Mouse (Mus musculus): ENCODE measurements around the gene A630001G21Rik. TPM values are rescaled to one million over a fixed set of nuclear protein-coding genes. Genes with fewer than 3 reads are reported as not detected.

Gene A630001G21Rik
- polyA plus RNA-seq, 1 experiment from 2014 or later, result 2.3 TPM

DNA sequence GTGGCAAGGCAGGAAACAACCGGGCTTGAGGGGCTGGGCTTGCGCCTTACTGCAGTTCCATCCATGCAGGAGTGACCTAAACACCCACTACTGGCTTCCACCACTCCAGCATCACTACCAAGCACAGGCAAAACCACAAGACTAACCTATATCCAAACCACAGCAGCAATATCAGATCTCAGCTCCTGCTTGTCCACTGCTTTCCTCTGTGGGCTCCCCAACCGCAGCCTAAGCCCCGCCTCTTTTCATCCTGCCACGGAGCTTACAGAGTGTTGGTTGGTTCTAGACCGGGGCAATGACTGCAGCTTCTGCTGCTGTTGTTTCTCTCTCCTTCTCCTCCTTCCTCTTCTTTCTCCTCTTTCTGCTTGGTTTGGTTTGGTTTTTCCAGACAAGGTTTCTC is 15.1 kb downstream of the A630001G21Rik start:
- 90% methylated on average over 6 of the region's 6 CpGs for WGBS
- H3K36me3 ChIP-seq (ENCODE audit: control insufficient read depth, insufficient read depth, low read length), result no peaks in the 10 kb centered on the region
- DNase-seq (ENCODE audit: low spot score), result no peak
- no peak overlapping the region for H3K9ac ChIP-seq (ENCODE audit: low read depth, low read length)
- no peak for ATAC-seq (ENCODE audit: low FRiP score)
- no peak overlapping the region for H3K4me3 ChIP-seq (ENCODE audit: low read depth, low read length)
- no peak overlapping the region for H3K27ac ChIP-seq (ENCODE audit: low read depth, low read length)
- no peaks in the 10 kb centered on the region for H3K4me1 ChIP-seq (replicated peaks; ENCODE audit: control insufficient read depth, insufficient read depth, low read length)
- no peaks in the 10 kb centered on the region for H3K9me3 ChIP-seq (ENCODE audit: control insufficient read depth, low read length)
- no peaks in the 10 kb centered on the region for H3K27me3 ChIP-seq (ENCODE audit: control insufficient read depth, insufficient read depth, low read length)
- no peak overlapping the region for H3K4me2 ChIP-seq (replicated peaks; ENCODE audit: low read depth, low read length)

DNA sequence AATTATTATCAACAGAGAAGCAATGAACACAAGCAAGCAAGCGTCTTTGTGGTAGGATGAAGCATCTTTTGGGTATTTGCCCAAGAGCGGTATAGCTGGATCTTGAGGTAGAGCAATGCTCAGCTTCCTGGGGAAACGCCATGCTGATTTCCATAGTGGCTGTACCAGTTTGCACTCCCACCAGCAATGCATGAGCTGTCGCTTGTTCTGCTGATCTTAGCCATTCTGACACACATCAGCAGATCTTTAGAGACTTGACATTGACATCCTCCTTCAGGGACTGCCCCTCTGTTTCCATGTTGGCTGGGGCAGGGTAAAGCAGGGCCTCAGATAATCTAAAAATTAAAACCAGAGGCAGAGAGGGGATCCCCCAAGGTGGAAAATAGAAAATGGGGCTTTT is 16.8 kb downstream of the A630001G21Rik start:
- ATAC-seq (ENCODE audit: low FRiP score) (no peak), DNase-seq (ENCODE audit: low spot score) (no peak)
- Histone ChIP-seq H3K27me3 (ENCODE audit: control insufficient read depth, insufficient read depth, low read length) (no peaks in the 10 kb centered on the region), H3K27ac (ENCODE audit: low read depth, low read length) (no peak overlapping the region), H3K4me3 (ENCODE audit: low read depth, low read length) (no peak overlapping the region), H3K4me2 (replicated peaks; ENCODE audit: low read depth, low read length) (no peak overlapping the region), H3K36me3 (ENCODE audit: control insufficient read depth, insufficient read depth, low read length) (no peaks in the 10 kb centered on the region), H3K9me3 (ENCODE audit: control insufficient read depth, low read length) (no peaks in the 10 kb centered on the region), H3K4me1 (replicated peaks; ENCODE audit: control insufficient read depth, insufficient read depth, low read length) (no peaks in the 10 kb centered on the region), H3K9ac (ENCODE audit: low read depth, low read length) (no peak overlapping the region)
- WGBS, result 85% methylated on average over 4 of the region's 4 CpGs

DNA sequence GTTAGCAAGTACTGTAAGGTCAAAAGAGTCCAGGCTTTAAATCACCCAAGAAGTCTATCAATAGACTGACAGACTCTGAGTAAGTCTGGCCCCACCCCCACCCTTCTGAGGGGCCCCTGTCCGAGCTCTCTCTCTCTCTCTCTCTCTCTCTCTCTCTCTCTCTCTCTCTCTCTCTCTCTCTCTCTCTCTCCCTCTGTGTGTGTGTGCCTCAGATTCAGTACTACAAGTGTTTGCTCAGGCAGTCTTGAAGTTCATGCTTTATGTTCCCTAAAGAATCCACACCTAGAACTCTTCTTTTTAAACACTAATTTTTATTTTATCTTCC is 19.5 kb downstream of the A630001G21Rik start:
- Histone ChIP-seq H3K4me3 (ENCODE audit: low read depth, low read length) (no peak overlapping the region), H3K4me2 (replicated peaks; ENCODE audit: low read depth, low read length) (no peak overlapping the region), H3K9ac (ENCODE audit: low read depth, low read length) (no peak overlapping the region), H3K4me1 (replicated peaks; ENCODE audit: control insufficient read depth, insufficient read depth, low read length) (no peaks in the 10 kb centered on the region), H3K9me3 (ENCODE audit: control insufficient read depth, low read length) (no peaks in the 10 kb centered on the region), H3K36me3 (ENCODE audit: control insufficient read depth, insufficient read depth, low read length) (no peaks in the 10 kb centered on the region), H3K27ac (ENCODE audit: low read depth, low read length) (no peak overlapping the region), H3K27me3 (ENCODE audit: control insufficient read depth, insufficient read depth, low read length) (no peaks in the 10 kb centered on the region)
- no peak for DNase-seq (ENCODE audit: low spot score)
- WGBS, result 14% methylated on average over 1 of the region's 1 CpGs
- ATAC-seq (ENCODE audit: low FRiP score), result no peak

DNA sequence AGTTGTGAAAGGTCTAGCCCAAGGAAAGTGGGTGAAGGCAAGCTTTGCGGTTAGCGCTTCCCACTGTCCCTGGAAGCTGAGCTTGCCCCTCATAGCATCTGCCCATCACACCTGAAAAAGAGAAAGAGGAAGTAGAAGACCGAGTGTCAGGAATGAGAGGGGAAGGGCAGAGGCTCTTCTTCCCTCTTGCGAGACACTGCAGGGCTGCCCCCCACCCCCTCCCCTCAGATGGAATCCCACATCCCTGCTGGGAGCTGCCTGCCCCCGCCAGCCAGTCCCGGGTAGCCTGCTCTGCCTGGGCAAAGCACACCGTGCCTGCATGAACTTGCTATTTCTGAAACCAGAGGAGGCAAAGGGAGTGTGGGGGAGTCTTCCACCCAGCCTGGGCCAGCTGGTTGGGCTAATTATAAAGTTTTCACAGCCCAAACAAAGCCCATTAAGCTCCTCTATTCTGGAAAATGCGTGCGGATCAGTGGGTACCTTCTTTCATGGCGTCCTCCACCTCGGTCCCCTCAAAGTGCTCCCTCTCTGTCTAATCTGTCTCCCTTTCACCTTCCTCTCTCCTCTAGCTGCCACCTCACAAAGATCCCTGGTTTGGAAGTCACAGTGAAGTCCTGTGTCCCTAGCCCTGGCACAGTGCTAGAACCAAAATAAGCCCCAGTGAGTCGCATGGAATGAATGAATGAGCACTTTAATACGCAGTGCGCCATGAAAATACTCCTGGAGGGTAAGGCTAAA is 20.0 kb downstream of the A630001G21Rik start:
- Histone ChIP-seq H3K27me3 (ENCODE audit: control insufficient read depth, insufficient read depth, low read length) (no peaks in the 10 kb centered on the region), H3K4me2 (replicated peaks; ENCODE audit: low read depth, low read length) (no peak overlapping the region), H3K36me3 (ENCODE audit: control insufficient read depth, insufficient read depth, low read length) (no peaks in the 10 kb centered on the region), H3K4me1 (replicated peaks; ENCODE audit: control insufficient read depth, insufficient read depth, low read length) (no peaks in the 10 kb centered on the region), H3K4me3 (ENCODE audit: low read depth, low read length) (no peak overlapping the region), H3K9me3 (ENCODE audit: control insufficient read depth, low read length) (no peaks in the 10 kb centered on the region), H3K27ac (ENCODE audit: low read depth, low read length) (no peak overlapping the region), H3K9ac (ENCODE audit: low read depth, low read length) (no peak overlapping the region)
- WGBS, result 32% methylated on average over 14 of the region's 14 CpGs
- ATAC-seq (ENCODE audit: low FRiP score) (no peak), DNase-seq (ENCODE audit: low spot score) (no peak)

DNA sequence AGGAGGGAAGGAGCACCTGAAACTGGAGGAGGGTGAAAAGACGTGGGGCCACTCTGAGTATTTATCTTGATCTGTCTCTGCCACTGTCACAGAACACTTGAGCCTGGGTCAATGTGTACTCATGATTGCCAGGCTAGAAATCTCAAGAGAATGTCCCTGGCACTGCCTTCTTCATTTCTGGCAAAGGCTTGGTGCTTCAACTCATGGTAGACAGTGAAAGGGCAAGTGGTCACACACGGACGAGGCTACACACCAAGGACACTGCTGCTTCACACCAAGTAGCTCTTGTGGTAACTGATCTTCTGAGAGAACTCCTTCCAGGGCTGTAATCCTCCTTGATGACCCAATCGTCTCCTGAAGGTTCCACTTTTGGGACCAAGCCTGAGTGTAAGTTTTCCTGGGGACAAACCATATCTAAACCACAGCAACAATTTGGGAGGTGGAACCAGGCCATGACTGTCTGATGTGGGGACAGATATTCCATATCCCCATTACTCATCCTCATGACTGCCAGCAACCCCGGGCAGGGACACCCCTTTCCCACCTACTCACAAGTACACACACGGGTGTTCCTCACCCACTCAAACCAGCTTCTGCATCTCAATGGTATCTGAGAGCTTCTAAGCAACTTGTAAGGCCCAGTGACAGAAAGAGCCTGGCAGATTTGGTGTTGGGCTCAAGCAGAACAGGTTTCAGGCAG is 20.8 kb downstream of the A630001G21Rik start:
- no peak for ATAC-seq (ENCODE audit: low FRiP score)
- WGBS, result 91% methylated on average over 6 of the region's 6 CpGs
- Histone ChIP-seq H3K4me2 (replicated peaks; ENCODE audit: low read depth, low read length) (no peak overlapping the region), H3K9ac (ENCODE audit: low read depth, low read length) (no peak overlapping the region), H3K4me1 (replicated peaks; ENCODE audit: control insufficient read depth, insufficient read depth, low read length) (no peaks in the 10 kb centered on the region), H3K27ac (ENCODE audit: low read depth, low read length) (no peak overlapping the region), H3K9me3 (ENCODE audit: control insufficient read depth, low read length) (no peaks in the 10 kb centered on the region), H3K4me3 (ENCODE audit: low read depth, low read length) (no peak overlapping the region), H3K36me3 (ENCODE audit: control insufficient read depth, insufficient read depth, low read length) (no peaks in the 10 kb centered on the region), H3K27me3 (ENCODE audit: control insufficient read depth, insufficient read depth, low read length) (no peaks in the 10 kb centered on the region)
- DNase-seq (ENCODE audit: low spot score), result no peak

DNA sequence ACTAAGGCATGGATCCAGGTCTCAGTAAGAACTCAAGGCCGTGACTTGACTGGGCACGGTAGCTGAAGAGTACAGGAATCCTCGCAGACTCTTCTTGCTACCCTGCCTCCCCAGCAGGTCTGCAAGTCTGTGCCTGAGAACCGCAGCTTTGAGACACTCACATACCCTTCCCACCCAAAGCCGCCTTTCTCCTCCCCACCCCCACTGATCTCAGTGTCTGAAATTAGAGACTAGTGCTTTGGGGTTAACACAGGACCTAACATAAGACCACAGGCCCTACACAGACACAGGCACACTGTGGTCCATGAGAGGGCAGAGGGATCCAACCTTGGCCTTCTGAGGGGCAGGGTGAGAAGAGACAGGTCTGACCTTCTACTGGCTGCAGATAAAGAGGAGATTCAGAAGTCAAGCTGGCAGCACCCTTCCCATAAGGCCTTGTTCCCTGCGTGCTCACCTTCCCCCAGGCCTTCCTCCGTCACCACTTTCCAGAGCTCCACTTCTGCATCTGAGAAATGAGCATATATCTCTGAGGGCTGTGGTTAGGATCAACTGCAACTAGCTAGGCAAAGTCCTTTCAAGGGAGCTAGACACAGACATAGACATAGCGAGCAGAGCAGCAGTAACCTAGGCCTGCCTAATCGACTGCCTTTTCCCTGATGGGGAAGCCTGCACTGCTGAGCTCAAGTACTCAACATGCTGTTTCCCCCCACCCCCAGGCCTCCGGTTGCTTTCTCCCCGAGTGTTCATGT is 26.3 kb downstream of the A630001G21Rik start:
- DNase-seq (ENCODE audit: low spot score) (no peak), ATAC-seq (ENCODE audit: low FRiP score) (no peak)
- no peak overlapping the region for H3K4me2 ChIP-seq (replicated peaks; ENCODE audit: low read depth, low read length)
- H3K27me3 ChIP-seq (ENCODE audit: control insufficient read depth, insufficient read depth, low read length), result no peaks in the 10 kb centered on the region
- no peaks in the 10 kb centered on the region for H3K9me3 ChIP-seq (ENCODE audit: control insufficient read depth, low read length)
- 88% methylated on average over 11 of the region's 11 CpGs for WGBS
- H3K4me3 ChIP-seq (ENCODE audit: low read depth, low read length), result no peak overlapping the region
- no peaks in the 10 kb centered on the region for H3K4me1 ChIP-seq (replicated peaks; ENCODE audit: control insufficient read depth, insufficient read depth, low read length)
- no peaks in the 10 kb centered on the region for H3K36me3 ChIP-seq (ENCODE audit: control insufficient read depth, insufficient read depth, low read length)
- H3K9ac ChIP-seq (ENCODE audit: low read depth, low read length), result no peak overlapping the region
- H3K27ac ChIP-seq (ENCODE audit: low read depth, low read length), result no peak overlapping the region

DNA sequence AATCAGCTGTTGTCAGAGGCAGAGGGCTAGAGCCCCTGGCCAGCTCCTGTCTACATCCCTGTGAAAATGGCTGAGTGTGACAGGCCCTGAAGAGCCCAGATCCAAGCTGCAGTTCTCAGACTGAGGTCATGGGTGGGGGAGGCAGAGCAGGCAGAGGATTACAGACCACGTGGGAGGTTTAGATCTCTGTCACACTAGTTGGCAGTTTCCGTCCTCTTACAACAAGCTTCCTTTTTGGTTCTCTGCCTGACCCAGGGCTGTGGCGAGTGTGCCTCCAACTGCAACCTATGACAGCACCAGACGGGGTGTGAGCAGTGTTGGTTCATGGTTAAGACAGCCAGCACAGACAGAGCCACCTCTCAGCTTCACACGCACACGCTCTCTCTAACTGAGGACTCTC is 26.9 kb downstream of the A630001G21Rik start:
- Histone ChIP-seq H3K9ac (ENCODE audit: low read depth, low read length) (no peak overlapping the region), H3K27ac (ENCODE audit: low read depth, low read length) (no peak overlapping the region)
- no peak for DNase-seq (ENCODE audit: low spot score)

DNA sequence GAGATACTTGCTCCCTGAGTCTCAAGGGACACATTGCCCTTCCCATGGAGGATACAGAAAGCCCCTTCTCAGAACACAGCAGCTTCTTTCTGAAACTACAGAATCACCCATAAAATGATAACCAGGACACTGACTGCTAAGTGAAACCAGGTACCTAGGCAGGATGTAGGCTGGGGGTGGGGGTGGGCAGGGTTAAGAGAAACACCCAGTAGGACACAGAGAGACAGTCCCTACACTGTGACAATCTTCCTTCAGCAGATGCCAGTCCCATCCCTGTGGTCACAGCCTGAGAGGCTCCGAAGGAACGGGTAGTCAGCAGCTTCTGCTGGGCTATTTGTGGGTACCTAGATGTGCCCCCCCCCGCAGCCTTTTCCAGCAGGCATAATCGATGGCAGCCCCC is 27.8 kb downstream of the A630001G21Rik start:
- no peaks in the 10 kb centered on the region for H3K27me3 ChIP-seq (ENCODE audit: control insufficient read depth, insufficient read depth, low read length)
- H3K9ac ChIP-seq (ENCODE audit: low read depth, low read length), result no peak overlapping the region
- no peaks in the 10 kb centered on the region for H3K4me1 ChIP-seq (replicated peaks; ENCODE audit: control insufficient read depth, insufficient read depth, low read length)
- 91% methylated on average over 4 of the region's 4 CpGs for WGBS
- H3K4me3 ChIP-seq (ENCODE audit: low read depth, low read length), result no peak overlapping the region
- DNase-seq (ENCODE audit: low spot score) (no peak), ATAC-seq (ENCODE audit: low FRiP score) (no peak)
- no peaks in the 10 kb centered on the region for H3K36me3 ChIP-seq (ENCODE audit: control insufficient read depth, insufficient read depth, low read length)
- H3K4me2 ChIP-seq (replicated peaks; ENCODE audit: low read depth, low read length), result no peak overlapping the region
- no peak overlapping the region for H3K27ac ChIP-seq (ENCODE audit: low read depth, low read length)
- H3K9me3 ChIP-seq (ENCODE audit: control insufficient read depth, low read length), result no peaks in the 10 kb centered on the region

More for the DNA sequence above, 26.9 kb downstream of the A630001G21Rik start:
- no peaks in the 10 kb centered on the region for H3K4me1 ChIP-seq (replicated peaks; ENCODE audit: control insufficient read depth, insufficient read depth, low read length)
- no peaks in the 10 kb centered on the region for H3K27me3 ChIP-seq (ENCODE audit: control insufficient read depth, insufficient read depth, low read length)
- no peak overlapping the region for H3K4me2 ChIP-seq (replicated peaks; ENCODE audit: low read depth, low read length)
- WGBS, result 68% methylated on average over 6 of the region's 6 CpGs
- H3K4me3 ChIP-seq (ENCODE audit: low read depth, low read length), result no peak overlapping the region
- no peaks in the 10 kb centered on the region for H3K9me3 ChIP-seq (ENCODE audit: control insufficient read depth, low read length)
- no peaks in the 10 kb centered on the region for H3K36me3 ChIP-seq (ENCODE audit: control insufficient read depth, insufficient read depth, low read length)
- ATAC-seq (ENCODE audit: low FRiP score), result no peak

All from hindbrain, embryonic 11.5 days (tissue).